Mouse (Mus musculus) A20 (cell line): Measurements from ENCODE around the gene Psat1.
A peak's percentile ranks its signal among the peaks of the same experiment; 100 is the strongest.

Experiments
- DNase-seq: peaks from one replicate; pipeline ENCODE4 v3.0.0-alpha.2; 2011; ENCODE audit warnings: low read depth, low spot score

The Psat1 gene

GRCm38 (mm10) chr19:15924866-15925718, 22.0 kb downstream of the Psat1 start:
- DNase-seq, result peak; percentile 96

GRCm38 (mm10) chr19:15924181-15924865, 22.8 kb downstream of the Psat1 start:
- no peak for DNase-seq

DNA sequence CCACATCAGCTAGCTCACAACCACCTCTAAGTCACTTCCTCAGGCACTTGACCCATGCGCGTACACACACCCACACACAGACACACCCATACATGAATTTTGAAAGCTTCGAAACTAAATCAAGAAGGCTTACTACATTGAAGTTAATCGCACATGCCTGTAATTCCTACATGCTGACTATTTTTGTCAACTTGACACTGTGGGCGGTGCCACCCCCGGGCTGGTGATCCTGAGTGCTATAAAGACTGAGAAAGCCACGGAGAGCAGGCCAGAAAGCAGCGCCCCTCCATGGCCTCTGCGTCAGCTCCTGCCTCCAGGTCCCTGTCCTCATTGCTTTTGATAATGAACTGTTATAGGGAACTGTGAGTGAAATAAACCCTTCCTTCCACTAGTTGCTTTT, 23.7 kb downstream of the Psat1 start:
- peak; percentile 74 for DNase-seq

GRCm38 (mm10) chr19:15919336-15919735, 27.8 kb downstream of the Psat1 start:
- DNase-seq, result no peak

DNA sequence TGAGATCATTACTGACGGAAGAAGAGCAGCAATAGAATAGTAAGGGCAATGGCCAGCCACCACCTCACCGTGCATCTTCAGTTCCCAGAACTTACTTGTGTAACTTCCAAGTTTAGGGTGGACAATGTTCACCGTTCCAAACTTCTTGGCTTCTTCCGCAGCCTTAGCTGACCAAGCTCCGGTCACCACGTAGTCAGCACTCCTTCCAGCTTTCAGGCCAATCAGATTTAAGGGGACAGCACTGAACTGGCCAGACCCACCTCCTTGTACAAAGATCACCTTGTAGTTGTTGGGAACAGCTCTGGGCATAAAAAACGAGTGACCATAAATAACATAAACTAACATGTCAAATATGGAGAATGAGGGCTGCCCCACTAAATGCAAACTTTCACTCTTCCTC, 29.0 kb downstream of the Psat1 start:
- no peak for DNase-seq

DNA sequence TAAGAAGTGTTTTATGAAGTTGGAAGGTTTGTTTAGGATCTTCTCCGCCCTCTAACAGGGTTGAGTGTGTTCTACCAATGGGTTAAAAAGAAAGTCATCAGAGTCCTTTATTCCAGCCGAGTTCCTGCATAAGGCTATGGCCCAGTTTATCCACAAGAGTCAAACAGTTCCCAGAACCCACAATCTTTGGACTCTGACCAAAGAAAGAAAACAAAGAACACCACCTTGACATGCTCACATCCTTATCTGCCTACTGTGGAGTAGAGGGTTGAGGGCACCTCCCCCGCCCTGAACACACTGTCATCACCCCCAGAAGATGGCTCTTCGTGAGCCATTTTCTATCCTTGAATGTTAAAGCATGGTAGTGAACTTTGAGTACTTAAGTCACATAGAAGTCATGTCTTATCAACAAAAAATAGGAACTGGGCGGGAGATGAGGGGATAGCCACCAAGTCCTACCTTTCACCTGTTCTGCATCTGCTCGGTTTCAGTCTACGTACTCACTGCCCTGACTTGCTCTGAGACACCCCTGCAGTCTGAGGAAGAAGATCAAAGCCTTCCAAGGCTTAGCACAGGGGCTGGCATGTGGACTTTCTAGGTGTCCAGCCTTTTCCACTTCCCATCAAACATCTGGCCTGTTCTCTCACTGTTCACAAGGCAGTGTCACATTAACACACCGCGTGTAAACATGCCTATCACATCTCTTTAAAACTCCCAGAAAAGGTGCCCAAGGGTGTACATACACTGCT, 33.7 kb downstream of the Psat1 start:
- no peak for DNase-seq

GRCm38 (mm10) chr19:15911441-15911840, 35.7 kb downstream of the Psat1 start:
- DNase-seq, result no peak

DNA sequence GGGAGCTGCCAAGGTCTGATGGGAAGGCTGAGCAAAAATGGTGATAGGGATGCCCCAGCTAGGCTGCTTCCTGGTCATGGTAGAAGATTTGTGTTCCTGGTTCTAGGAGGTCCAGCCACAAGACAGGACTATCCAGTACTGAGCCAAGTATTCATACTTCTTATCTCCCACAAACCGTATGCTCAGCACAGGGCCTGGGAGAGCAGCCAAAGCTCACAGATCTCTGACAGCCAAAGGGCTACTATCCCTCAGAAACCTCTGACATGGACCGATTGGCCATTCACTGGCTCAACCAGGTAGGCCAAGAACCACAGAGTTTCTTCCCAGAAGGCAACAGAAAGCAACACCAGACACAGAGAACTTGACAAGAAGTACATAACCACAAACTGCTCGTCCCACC, 36.1 kb downstream of the Psat1 start:
- no peak for DNase-seq

GRCm38 (mm10) chr19:15910488-15910887, 36.6 kb downstream of the Psat1 start:
- no peak for DNase-seq

DNA sequence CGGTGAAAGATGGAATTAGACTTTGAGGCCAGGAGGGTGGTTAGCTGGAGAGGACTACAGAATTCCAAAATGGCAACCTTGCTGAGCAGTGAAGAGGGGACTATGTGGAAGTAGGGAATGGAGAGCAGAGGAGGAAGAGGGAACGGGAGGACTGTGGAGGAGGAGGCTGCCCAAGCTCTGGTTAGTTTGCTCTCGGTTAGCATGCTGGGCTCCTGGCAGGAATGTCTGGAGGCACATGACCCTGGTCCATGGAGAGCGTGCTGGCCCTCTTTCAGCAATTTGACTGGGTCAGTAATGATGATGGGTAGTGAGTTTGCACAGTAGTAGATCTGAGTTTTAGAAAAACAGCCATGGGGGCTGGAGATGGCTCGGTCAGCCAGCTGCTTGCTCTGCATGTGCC, 39.1 kb downstream of the Psat1 start:
- no peak for DNase-seq

GRCm38 (mm10) chr19:15904734-15905133, 42.4 kb downstream of the Psat1 start:
- DNase-seq, result no peak

- no peak for DNase-seq
Observed at GRCm38 (mm10) chr19:15903508-15904480, 43.3 kb downstream of the Psat1 start.

GRCm38 (mm10) chr19:15895681-15896080, 51.5 kb downstream of the Psat1 start:
- no peak for DNase-seq

- no peak for DNase-seq
Observed at GRCm38 (mm10) chr19:15892146-15892545, 55.0 kb downstream of the Psat1 start.

DNA sequence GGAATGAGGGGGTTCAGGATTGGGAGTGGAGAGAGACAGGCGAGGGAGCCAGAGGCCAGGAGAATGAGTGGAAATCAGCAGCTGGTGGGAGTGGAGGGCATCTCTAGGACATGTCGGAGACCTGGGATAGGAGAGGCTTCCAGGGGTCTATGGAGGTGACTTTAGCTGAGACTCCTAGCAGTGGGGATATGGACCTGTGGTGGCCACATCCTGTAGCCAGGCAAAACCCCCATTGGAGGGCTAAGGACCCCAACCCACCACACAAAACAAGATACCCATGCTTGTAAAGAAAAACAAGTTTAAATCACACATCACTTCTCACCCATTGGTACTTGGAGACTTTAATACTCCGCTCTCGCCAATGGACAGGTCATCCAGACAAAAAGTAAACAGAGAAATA, 58.7 kb downstream of the Psat1 start:
- no peak for DNase-seq

- DNase-seq, result peak; percentile 90
Observed at GRCm38 (mm10) chr19:15882705-15883426, 64.3 kb downstream of the Psat1 start.

DNA sequence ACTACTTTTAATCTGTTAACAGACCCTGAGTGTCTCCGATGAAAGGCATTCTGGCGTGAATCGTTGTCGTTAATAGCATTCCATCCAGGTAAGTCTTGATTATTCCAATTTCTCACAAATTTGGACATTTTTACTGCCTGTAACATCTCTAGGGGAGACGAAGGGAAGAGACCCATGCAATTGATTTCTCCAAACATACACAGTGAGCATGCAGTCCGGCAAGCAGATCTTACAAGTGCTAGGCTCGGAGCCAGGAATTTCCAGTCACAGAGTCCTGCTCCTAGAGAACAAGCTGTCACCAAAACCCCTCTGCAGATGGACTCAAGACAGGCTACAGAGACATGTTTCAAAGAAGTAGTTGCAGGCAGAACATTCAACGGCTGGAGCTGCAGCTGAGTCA, 66.4 kb downstream of the Psat1 start:
- DNase-seq, result no peak

DNA sequence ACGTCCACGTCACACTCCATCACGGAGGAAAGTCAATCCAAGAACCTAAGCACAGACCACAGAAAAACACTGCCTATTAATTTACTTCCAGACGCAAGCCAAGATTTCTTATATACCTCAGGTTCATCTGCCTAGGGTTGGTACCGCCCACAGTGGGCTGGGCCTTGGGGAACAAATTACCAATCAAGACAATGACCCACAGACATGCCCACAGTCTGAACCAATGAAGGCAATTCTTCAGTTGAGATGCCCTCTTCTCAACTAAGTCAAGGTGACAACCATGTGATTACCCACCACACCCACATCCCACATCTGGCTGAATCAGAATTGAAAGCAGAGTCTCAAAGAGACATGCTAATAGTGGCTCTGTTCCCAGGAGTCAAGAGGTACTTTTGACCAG, 67.9 kb downstream of the Psat1 start:
- no peak for DNase-seq

DNA sequence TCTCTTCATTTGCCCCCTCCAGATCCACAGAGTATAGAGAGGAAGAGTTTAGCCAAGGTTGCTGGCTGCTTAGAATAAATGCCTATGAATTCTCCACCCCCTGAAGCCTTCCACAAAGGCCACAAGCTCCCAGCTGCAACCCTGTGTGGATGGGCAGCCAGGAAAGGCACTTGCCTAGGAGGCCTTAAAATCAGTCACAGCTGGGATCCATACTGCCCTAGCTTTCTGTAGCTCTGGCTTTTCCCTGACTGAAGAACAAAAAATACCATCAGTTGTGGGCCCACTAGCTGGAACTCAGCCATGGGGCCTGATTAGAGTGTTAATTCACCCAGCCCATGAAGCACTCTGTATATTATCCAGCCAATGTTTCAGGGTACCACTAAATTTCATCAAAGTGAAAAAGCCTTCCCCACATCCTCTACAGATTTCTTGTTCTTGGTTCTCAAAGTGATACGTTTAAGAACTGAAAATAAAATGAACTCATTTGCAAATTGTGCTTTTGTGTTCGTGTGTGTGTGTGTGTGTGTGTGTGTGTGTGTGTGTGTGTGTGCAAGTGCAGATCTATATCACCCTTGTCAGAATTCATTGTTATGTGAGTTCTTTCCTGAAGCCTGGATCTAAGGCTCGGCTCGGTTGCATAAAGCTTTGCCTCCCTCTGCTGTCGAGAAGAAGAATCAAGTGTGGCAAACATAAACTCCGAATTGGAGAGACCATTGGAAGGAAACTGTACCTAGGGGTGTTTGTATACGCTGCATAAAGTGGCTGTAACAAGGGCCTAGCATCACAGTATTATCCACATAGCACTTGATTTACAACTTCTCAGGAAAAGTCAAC, 78.1 kb downstream of the Psat1 start:
- no peak for DNase-seq

- peak; percentile 65 for DNase-seq
Observed at GRCm38 (mm10) chr19:15866851-15867250, 80.3 kb downstream of the Psat1 start.
